Mouse (Mus musculus): ENCODE results near the gene Efcab2.

The Efcab2 gene

DNA sequence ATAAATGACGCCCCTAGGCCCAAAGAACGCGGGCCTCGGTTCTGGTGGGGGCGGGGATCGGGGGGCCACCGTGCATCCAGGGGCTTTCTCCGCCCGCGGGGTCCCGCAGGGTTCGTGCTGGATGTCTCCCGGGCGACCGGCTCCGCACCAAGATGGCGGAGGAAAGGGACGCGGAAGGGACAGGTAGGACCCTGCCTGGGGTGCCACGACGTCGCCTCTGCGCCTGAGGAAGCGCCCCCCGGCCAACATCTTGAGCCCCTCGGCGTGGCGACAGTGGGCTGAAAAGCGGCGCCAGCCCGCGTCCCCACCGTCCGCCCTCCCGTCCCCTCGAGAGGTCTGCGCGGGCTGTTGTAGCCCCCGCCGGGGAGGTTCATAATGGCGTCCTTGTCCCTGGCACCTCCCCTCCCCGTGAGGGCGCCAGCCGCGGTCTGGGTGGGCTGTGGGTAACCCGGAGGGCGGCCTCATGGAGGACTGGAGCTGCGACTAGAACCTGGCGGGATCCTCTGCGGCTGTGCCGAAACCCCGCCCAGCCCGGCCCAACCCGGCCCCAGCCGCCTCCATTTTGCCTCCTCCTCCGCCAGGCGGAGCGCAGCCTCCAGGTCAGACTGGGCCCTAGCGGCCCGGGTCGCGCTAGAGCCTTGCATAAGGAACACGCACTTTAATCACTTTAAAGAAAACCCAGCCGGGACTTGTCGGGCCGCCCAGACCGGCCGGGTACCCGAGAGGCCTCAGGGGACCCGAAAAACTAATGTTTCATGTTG, at the start of gene Efcab2:
Gene Efcab2 (plus strand): TSS at position 135 of the 761 bp plus-strand sequence.
- DNase-seq: peak; percentile 95

DNA sequence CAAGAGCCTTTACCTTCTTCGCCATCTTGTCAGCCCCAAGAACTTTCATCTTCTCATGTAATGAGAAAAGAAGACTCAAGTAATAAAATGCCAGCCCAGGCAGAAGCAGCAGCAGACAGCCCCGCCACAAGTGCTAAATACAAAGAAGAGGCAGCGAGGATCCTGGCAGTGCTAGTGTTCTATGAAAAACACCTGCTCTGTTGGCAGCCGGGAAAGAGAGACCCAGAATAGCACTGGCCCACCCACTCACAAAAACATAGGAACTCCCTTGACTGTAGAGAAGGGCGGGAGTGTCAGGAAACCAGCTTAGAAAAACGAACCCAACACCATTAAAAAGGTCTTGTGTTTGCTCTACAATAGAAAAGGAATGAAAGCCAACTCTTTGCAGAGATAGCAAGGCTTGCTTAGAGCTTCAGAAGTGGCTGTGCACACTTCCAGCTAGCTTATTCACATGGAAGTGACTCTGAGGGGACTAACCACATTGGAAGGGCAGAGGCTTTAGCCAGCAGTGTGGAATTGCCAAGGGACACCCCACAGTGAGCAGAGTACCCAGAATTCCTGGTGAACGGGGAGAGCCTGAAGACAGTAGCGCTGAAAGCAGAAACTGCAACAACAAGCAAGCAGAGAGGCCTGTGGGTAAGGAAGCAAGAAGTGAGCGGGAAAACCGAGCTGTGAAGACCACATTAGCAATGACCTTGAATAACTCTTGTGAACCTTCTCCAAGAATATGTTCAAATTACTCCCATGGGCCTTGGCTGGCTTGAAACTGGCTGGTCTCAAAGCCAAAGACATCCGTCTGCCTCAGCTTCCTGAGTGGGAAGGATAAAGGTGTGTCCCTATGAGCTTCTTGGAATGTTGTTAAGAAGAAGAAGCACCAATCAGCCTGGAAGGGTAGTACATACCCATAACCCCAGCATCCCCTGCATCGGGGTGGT, 47.8 kb upstream of the Efcab2 start:
- no peak for DNase-seq

DNA sequence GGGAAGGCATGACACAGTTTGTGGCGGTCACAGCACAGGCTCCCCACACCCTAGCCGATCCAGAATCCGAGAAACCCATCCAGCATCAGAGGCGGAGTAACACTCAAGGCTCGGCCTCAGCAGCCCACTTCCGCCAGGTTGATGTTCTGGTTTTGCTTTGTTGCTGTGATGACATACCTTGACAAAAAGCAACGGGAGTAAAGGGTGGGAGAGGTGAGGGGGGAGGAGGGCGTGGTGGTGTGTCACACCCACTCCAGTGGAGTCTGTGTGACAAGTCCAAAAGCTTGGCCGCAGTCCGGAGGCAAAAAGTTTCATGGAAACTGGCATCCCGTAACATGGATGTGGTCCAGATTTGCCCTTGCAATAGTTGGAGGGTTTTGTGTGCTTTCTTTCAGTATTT, 45.6 kb upstream of the Efcab2 start:
- no peak for DNase-seq

DNA sequence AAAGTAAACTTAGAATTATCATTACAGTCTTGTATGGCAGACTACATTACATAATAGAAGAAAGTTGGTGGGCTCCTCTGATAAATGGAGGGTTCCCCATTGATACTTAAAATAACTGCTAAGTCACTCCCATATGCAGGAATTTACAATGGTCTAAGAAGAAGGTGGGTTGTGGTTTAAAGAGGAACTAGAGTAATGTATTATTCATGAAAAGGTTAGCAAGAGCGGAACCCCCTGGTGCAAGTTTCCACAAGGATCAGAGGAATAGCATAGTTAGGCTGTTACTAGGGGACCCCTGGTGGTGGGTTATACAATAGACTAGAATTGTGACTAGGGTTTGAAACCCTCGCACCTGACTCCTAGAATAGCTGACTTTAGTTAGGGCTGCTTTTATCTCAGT, 45.2 kb upstream of the Efcab2 start:
- no peak for DNase-seq

DNA sequence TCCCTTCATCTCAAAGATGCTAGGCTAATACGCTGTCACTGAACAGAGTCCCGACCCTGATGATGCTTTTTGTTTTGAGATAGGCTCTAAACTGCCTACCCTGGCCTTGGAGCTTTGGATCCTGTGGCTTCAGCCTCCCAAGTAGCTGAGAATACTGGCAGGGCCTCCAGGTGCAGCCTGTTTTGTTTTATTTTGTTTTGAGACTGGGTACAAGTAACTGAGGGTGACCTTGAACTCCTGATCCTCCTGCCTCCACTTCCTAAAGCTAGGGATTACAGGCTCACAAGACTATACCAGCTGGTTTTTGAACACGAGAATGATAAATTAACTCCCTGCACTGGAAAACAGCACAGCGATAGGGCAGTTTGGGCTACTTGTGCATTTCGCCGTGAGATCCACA, 40.7 kb upstream of the Efcab2 start:
- no peak for DNase-seq

DNA sequence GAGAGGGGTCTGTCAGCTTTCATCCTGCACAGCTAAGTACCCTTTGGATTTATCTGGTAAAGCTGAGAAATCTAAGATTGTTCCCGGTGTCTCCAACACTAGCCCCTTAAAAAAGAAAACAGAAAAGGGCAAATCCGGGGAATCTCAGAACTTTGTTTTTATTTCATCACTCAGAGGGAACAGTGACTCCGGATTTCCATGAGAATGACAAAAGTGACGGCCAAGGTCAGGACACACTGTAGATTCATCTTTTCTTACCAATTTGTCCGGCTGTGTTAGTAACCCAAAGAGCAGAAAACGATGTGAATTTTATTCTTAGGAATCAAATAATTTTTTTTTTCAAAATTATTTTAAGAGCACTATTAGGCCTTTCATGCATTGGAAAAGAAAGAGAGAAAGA, 37.8 kb upstream of the Efcab2 start:
- DNase-seq: no peak

DNA sequence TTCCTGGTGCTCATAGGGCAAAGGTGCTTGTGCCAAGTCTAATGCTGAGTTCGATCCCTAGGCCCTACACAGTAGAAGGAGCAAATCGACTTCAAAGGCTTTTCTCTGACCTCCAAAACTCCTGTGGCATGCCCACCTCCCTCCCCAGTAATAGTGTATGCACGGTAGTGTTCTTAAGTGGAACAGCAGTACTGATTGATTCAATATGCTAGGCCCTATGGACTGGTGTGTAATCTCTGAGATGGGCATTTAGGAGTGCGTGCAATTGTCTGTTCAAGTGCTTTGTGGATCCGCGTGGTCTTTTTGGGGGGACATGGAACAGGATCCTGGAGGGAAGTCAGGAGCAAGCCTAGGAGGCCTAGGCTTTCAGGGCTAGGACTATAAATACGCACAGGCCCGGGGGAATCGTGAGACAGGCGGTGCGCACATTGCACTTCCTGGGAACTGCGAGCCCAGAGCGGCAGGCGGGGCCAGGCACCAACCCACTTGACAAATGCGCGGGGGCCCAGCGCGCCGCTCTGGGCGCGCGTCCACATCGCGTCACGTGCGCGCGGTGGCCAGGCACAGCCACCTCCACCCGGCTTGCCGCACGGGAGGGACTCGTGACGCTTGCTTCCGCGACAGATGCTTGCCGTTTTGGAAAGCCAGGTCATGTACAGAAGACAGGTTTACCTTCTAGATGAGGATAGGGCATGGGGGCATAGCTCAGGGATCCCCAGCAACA, 37.2 kb upstream of the Efcab2 start:
- DNase-seq: peak; percentile 87

DNA sequence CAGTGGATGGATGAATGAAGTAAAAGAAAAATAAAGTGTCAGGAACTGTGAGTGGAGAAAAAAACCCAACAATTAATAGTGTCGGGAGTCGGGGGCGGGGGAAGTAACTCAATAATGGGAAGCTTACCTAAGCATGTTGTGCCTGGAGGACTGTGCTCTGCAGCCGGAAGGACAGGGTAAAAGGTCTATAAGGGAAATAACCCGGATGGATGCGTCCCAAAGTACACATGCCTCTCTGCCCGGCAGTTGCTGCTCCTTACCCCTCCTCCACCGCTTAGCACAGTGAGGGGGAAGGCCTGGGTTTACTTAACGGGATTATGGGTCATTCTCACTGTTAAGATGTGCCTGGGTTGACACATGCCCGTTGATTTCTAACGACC, 36.6 kb upstream of the Efcab2 start:
- peak; percentile 64 for DNase-seq

DNA sequence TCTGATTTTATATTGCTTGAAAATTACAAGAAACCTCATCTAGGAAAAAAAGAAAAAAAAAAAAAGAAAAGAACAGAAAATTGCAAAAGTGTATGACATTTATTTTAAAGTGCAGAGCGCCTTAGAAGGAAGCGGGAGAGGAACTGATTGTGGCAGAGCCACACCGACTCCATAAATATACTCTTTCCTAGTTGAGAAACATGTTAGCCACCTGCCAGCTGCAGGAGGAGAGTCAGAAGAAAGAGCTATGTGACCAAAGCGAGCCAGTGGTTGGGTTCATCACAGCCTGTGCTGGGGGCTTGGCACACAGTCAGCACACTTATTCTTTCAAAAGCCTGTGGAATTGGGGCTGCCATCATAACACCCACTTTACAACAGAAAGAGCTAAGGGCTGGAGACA, 33.2 kb upstream of the Efcab2 start:
- DNase-seq: no peak

DNA sequence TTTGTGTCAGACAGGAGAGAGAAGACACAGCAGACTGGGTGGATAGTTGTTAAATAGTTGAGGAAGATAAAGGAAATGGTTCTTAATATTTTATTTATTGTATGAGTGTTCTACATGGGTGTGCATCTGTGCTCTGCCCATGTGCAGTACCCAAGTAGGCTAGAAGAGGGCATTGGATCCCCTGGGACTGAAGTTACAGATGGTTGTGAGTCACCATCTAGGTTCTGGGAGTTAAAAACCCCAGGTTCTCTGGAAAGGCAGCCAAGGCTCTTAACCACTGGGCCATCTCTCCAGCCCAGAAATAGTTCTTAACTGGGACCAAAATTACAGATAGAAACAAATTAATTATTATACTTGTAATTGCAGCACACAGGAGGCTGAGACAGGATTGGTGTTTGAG, 30.5 kb upstream of the Efcab2 start:
- DNase-seq: no peak

DNA sequence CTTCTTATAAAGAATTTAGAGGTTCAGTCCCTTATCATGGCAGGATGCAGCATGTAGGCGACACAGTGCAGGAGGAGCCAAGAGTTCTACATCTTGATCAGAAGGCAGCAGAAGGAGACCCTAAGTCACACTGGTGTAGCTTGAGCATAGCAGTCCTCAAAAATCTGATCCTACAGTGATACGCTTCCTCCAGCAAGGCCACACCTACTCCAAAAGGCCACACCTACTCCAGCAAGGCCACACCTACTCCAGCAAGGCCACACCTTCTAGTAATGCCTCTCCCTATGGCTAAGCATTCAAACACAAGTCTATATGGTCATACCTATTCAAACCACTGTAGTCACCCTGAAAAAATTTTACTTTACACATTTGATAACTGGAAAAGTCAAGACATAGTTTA, 29.8 kb upstream of the Efcab2 start:
- DNase-seq: peak; percentile 68

DNA sequence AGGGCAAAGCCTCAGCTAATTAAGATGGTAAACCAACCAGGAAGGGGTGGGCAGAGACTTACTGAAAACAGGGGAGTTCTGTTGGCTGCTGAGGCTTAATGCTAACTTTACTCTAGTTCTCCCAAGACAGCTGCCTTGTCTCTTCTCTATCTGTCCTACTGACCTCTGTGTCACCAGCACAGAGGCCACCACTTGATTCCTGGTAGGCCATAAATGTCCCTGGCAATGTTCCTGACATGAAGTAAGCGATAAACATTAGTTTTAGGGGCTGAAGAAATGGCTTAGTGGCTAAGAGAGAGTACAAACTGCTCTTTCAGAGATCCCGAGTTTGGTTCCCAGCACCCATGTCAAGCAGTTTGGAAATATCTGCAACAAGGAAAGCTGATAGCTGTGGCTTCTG, 29.0 kb upstream of the Efcab2 start:
- no peak for DNase-seq

DNA sequence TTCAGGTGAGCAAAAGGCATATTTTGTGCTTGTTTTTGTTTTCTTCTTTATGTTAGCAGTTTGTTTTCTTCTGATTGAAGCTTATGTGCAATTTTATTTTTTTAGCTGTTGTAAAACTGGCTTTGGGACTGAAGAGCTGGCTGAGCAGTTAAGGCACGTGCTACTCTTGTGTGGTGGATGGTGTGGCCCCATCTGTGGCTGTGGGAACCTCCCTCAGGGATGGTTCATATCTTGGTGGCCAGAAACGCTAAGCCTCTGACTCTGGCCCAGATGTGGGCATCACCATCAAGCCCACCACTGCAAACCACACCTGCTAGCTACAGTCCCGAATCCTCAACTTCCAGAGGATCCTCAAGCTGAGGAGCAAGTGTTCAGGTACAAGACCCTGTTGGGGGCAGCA, 27.8 kb upstream of the Efcab2 start:
- DNase-seq: no peak

DNA sequence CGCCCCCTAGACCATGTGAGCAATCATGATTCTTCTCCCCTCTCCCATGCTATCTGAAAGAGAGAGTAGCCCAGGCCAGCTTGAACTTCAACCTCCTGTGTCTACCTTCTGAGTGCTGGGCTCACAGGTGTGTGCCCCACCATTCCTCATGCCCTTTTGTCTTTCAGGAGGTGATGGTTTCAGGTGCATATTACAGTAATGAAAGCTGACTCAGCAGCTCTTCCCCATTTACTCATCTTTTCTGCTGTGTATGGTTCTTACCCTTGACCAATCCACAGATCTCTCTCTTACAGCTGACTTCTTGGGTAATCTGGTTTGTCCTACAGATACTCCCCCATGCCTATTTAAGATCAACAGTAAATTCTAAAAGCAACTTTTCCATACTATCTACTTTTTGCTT, 26.7 kb upstream of the Efcab2 start:
- no peak for DNase-seq

DNA sequence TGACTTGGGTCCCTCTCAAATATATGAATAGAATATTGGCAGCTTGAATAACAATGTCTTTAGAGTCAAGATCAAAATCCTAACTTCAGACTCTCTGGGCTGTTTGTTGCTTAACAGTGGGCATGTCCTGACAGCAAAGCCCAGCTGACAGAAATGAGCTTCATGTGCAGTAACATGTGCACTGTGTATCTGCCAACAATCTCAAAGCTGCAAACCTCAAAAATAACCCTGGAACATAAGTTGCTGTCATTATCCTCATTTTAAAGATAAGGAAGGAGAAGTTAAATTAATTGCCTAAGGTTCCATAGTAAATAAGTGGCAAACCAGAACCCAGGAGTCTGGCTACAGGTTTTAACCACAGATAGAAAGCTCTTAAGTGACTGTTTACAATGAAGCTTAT, 23.7 kb upstream of the Efcab2 start:
- no peak for DNase-seq

DNA sequence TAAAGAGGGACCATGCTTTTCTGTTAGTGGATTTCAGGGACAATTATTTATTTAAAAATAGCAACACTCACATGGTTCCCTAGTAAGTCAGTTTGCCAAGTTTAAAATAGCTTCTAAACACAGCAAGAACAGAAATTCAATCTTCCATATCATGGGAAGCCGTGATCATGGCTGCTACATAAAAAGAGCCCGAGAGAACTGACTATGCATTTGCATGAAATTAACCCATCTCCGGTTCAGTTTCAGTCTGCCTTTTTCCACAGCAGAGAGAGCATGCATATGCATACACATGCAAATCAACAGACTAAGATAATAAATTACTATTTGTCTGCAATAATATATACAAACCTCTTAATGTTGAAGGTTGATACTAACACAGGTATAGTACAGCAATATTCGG, 17.1 kb upstream of the Efcab2 start:
- DNase-seq: no peak

DNA sequence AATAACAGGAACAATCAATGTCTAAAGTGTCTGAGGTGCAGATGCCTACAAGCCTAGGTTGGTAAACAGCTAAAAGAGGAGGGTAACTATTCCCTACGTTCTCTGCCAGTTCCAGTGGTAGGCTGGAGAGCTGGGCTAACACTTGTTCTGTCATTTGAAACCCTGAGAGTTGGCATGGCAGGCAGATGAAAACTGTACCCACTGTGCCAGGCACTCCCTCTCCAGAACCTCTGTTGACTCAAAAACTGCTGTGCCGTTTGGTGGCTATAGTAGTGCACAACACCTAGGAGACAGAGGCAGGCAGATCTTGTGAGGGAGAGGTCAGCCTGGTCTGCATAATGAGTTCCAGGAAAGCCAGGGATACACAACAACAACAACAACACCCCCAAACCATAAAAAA, 16.5 kb upstream of the Efcab2 start:
- no peak for DNase-seq

DNA sequence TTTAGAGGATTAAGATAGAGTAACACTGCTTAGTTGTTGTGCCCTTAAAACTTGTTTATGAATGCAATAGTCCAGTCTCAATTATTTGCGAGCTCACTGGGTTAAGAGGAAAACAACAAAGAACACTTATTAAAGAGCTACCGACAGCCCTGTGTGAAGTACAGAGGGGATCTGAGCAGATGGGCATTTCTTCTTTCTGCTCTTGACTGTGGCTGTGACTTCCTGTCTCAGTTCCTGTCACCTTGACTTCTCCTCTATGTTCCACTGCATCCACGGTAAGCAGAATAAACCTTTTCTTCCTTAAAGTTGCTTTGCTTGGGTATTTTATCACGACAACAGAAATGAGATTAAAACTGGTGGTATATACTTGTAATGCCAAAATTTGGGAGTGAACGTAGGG, 12.9 kb upstream of the Efcab2 start:
- no peak for DNase-seq

DNA sequence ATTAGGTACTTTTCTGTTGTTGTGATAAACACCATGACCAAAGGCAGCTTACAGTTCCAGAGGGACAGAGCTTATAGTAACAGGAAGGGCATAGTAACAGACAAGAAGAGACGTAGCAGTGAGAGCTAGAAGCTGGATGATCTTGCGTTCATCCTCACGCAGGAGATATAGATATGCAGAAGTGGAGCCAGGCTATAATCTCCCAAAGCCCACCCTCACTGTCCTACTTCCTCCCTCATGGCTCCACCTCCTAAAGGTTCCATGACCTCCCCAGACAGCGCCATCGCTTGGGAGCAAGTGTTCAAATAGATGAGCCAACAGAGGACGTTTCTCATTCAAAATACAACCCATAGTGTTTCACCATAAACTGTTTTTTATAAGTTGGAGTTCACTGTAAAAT, 10.8 kb upstream of the Efcab2 start:
- no peak for DNase-seq

DNA sequence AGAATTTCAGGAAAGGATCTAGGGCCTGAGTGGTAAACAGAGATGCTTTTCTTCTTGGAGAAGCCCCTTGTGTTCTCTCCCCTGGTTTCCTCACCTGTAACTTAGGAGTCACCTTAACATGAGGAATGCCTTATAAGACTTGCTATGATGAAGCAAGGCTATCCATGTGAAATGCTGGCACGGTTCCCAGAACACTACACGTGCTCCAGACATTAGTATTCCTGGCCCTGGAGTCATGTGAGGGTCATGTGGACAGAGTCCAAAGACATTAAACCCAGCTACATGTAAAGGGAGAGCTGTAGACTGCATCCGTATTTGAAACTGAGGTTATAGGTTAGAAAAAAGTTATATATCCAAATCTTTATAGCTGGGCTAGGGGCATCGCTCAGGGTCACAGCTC, 9.5 kb upstream of the Efcab2 start:
- no peak for DNase-seq

DNA sequence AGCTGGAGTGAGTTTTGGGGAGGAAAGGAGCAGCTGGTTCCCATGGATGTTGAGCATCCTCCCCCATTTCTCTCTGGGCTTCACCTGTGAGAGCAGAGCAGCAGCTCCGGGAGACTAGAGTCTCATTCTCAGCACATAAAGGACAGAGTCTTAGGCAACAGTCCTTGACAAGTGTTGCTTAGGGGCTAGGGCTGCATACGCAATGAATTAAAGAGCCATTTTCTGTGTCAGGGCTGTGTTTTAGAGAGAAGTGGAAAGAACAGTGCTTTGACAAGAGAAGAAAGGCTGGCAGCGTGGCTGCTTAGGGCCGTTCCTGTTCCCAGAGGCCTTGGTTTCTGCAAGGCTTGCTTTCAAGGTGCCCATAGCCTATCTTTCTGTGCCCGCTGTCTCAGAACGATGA, 6.0 kb upstream of the Efcab2 start:
- DNase-seq: no peak

DNA sequence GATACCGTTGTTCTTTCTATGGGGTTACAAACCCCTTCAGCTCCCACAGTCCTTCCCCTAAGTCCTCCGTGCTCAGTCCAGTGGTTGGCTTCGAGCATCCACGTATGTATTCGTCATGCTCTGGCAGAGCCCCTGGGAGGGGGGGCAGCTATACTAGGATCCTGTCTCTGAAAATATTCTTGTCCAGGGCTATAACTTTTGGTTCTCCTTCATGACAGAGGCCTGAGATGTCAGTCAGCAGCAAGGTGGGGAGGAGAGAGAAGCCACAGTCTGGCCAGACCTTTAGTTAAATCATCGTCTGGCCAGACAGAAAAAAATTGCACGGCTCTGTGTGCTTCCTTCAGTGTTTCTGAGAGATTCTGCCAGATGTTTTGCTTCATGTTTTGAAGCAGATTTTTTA, 5.2 kb upstream of the Efcab2 start:
- no peak for DNase-seq

DNA sequence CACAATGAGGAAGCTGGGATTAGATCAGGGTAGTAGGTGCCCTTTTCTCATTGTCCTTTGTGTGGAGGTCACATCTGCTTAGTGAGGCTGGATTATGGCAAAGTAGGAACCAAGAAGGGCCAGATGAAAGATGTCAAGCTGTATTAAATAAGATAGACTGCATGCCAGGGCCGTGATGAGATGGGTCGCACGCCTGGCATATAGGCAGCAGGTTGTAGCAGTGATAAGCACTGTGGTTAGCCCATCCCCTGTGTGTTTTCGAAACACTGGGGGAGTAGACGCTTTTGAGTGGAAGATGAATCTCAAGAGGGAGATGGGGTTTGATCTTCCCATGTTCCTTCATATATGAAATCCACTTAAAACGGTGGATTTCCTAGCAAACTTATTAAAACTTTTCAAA, 3.9 kb upstream of the Efcab2 start:
- peak; percentile 30 for DNase-seq

DNA sequence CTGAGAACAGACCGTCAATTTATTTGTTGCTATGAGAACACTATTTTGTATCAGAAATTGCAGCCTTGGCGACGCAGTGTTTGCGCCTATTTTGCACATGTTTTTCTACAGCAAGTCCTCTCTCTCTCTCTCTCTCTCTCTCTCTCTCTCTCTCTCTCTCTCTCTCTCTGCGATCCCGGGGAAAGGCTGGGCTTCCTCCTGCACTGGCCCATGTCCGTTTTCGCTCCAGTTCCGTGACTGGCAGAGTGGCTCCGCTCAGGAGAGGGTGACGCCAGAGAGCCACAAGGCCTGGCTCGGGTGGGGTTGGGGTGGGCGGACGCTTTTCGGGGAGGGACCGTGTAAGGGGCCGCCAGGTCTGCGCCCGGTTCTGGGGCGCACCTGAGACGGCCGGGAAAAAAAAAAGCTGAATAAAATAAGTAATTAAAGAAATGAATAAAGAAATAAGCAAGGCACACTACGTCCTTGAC, 407 bp upstream of the Efcab2 start:
- DNase-seq: peak; percentile 91

Data from liver (tissue).